Mouse (Mus musculus): ENCODE results near the gene Fiz1.

DNA sequence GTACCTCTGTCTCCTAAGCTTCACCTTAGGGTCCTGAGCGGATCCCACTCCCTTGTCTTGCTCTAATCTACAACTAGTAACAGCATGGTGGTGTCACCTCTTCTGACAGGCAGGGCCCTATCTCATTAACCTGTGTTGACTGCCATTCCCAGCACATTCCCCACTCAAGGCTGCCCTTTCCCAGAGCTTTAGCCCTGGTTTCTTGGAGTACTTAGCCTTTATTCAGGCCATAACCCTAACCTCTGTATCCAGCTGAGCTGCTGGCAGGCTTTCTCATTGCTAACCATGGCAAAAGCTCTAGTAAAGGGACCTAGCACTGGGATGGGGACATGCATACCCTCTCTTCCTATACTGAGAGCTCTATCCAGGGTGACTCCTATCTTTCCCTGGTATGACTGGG lies 44.1 kb upstream of the Fiz1 start:
- TF ChIP-seq GATA1 (IDR thresholded peaks at IDR 0.05; ENCODE audit: low read length) (no peak), TAL1 (IDR thresholded peaks at IDR 0.05; ENCODE audit: low read length) (no peak)

Data from erythroblast, embryonic 14.5 days (primary cell).